Mouse (Mus musculus): ENCODE measurements around the gene 5730455P16Rik.

DNA sequence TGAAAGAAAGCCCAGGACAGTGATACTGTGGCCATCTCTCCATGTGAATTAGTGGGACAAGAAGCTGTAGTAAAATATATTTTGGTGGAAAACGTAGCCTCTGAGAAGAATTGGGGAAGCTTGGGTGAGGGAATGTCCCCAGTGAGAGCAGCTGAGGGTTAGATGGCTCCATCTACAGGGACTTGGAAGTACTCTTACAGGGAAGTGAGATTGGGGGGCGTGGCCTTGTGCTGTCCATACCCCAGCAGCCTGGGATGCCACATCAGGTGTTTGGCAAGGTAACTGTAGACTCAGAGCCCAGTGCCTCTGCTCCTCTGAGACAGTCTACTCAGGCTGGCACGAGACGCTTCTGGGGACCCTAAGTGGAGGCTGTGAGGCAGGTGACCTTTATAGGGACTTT is 23.0 kb downstream of the 5730455P16Rik start:
- TF ChIP-seq CTCF (IDR thresholded peaks at IDR 0.05; ENCODE audit: low read depth) (peak; percentile 41), EP300 (IDR thresholded peaks at IDR 0.05; ENCODE audit: low read depth) (no peak)
